Mouse (Mus musculus) ES-E14 (cell line): Measurements from ENCODE around the gene Olfr126. TPM values are rescaled to one million over a fixed set of nuclear protein-coding genes. Genes with fewer than 3 reads are reported as not detected.

Experiments
- DNase-seq: peaks from one replicate; pipeline ENCODE4 v3.0.0-alpha.2; 2013; ENCODE audit warnings: low read depth, low spot score
- H3K27ac ChIP-seq: 2 replicates; pipeline ENCODE4 v1.5.1; 2012; ENCODE audit warnings: low read depth, mild to moderate bottlenecking, low read length, moderate library complexity, mixed read lengths; ENCODE audit not compliant: poor library complexity, insufficient read depth, severe bottlenecking
- H3K36me3 ChIP-seq: 2 replicates; pipeline ENCODE4 v1.6.1; 2012; ENCODE audit warnings: mild to moderate bottlenecking, low read length, moderate library complexity, mixed read lengths; ENCODE audit not compliant: control insufficient read depth, poor library complexity, insufficient read depth, severe bottlenecking
- H3K4me1 ChIP-seq, 2 experiments: fragments of 150-350 bp in 1 of 2; sonication (generic) in 1 of 2; 2 replicates each; pipeline ENCODE4 v1.6.1; 2012; ENCODE audit warnings: low read length in 2 of 2, mild to moderate bottlenecking in 1 of 2, mixed read lengths in 1 of 2; ENCODE audit not compliant: control insufficient read depth in 2 of 2, insufficient read depth in 2 of 2, poor library complexity in 1 of 2
- H3K4me3 ChIP-seq, 2 experiments: fragments of 150-350 bp in 1 of 2; sonication (generic) in 1 of 2; 2 replicates each; pipeline ENCODE4 v1.5.1; 2012; ENCODE audit warnings: low read length in 2 of 2, low read depth in 1 of 2, mild to moderate bottlenecking in 1 of 2, mixed read lengths in 1 of 2; ENCODE audit not compliant: insufficient read depth in 1 of 2, poor library complexity in 1 of 2, severe bottlenecking in 1 of 2
- H3K9ac ChIP-seq: 2 replicates; pipeline ENCODE4 v1.6.1; 2012; ENCODE audit warnings: low read depth, mild to moderate bottlenecking, low read length, mixed read lengths; ENCODE audit not compliant: poor library complexity, insufficient read depth, severe bottlenecking
- H3K9me3 ChIP-seq: fragments of 150-350 bp; sonication (generic); 2 replicates; pipeline ENCODE4 v1.6.1; 2012; ENCODE audit warnings: low read depth, mild to moderate bottlenecking, low read length; ENCODE audit not compliant: control insufficient read depth, insufficient read depth
- CHD2 ChIP-seq: IDR thresholded peaks from 2 replicates; pipeline ENCODE4 v1.6.1; 2014; ENCODE audit warnings: mild to moderate bottlenecking, low read depth, low read length, inconsistent platforms
- HCFC1 ChIP-seq: IDR thresholded peaks from 2 replicates; pipeline ENCODE4 v1.6.1; 2012; ENCODE audit warnings: low read length, inconsistent platforms, borderline replicate concordance; ENCODE audit not compliant: insufficient read depth
- MAFK ChIP-seq: IDR thresholded peaks from 2 replicates; pipeline ENCODE4 v1.6.1; 2014; ENCODE audit warnings: mild to moderate bottlenecking, low read depth, low read length, inconsistent platforms; ENCODE audit not compliant: insufficient read depth
- ZC3H11A ChIP-seq: IDR thresholded peaks from 2 replicates; pipeline ENCODE4 v1.6.1; 2012; ENCODE audit warnings: low read depth, mild to moderate bottlenecking, inconsistent platforms, low read length, borderline replicate concordance
- ZNF384 ChIP-seq: IDR thresholded peaks from 2 replicates; pipeline ENCODE4 v1.6.1; 2012; ENCODE audit warnings: low read depth, low read length, inconsistent platforms
- in situ Hi-C, 2 experiments: fragments of 600-800 bp; cut with MboI; formaldehyde crosslinking; loops; one replicate each; pipeline ENCODE4 v1.15.1; 2025; ENCODE audit warnings: low sequenced_read_pairs in 2 of 2, inconsistent platforms in 1 of 2; ENCODE audit not compliant: unreplicated experiment in 2 of 2
- total RNA-seq: library from RNA; depleted of rRNA; stranded (reverse); fragments of 300-350 nt; gene quantifications from 2 replicates; pipeline ENCODE4 v1.2.3, GENCODE M21; 2012; rRNA removed

Olfr126 gene
- not detected in 2 replicates for total RNA-seq

- Histone ChIP-seq H3K4me3 (no peak within 1 kb of the TSS), H3K9me3 (no peaks in the 10 kb centered on the region), H3K27ac (no peak within 1 kb of the TSS), H3K36me3 (no peaks in the 10 kb centered on the region), H3K4me1 (no peaks in the 10 kb centered on the region), H3K9ac (no peak within 1 kb of the TSS)
- TF ChIP-seq ZNF384 (no peak), MAFK (no peak), CHD2 (no peak), HCFC1 (no peak), ZC3H11A (no peak)
- no peak for DNase-seq
- in situ Hi-C loops = no loop called here
Observed at GRCm38 (mm10) chr17:37847183-37847582, at the start of gene Olfr126. TSS of gene Olfr126 (plus strand) at chr17:37847483.

DNA sequence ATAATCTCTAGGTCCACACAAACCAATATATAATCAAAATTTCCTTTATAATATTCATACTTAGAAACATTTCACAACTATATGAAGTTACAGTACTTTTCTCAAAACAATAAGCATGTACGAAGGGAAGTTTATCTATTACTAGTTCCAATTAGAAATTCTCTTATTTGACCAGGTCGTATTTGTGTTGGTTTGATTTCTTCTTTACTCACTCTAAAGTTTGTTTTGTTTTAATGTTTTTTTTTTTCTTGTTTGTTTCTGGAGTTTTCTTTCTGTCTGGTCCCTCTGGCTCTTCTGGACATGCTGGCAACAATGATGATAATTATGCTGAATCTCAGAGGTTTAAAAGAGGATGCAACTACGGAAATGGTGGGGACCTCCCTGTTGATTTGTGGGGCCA, 47.7 kb upstream of the Olfr126 start, which contains the start of gene Olfr124:
Olfr124 (plus strand) TSS at position 301 of the 400 bp plus-strand sequence.
- Histone ChIP-seq H3K36me3 (no peaks in the 10 kb centered on the region), H3K9ac (no peak within 1 kb of the TSS), H3K27ac (no peak within 1 kb of the TSS), H3K9me3 (no peaks in the 10 kb centered on the region), H3K4me3 (no peak within 1 kb of the TSS), H3K4me1 (no peaks in the 10 kb centered on the region)
- in situ Hi-C loops = no loop called here
- TF ChIP-seq CHD2 = no peak
- no peak for TF ChIP-seq ZNF384
- TF ChIP-seq MAFK = no peak
- TF ChIP-seq ZC3H11A = no peak
- TF ChIP-seq HCFC1 = no peak
- no peak for DNase-seq

DNA sequence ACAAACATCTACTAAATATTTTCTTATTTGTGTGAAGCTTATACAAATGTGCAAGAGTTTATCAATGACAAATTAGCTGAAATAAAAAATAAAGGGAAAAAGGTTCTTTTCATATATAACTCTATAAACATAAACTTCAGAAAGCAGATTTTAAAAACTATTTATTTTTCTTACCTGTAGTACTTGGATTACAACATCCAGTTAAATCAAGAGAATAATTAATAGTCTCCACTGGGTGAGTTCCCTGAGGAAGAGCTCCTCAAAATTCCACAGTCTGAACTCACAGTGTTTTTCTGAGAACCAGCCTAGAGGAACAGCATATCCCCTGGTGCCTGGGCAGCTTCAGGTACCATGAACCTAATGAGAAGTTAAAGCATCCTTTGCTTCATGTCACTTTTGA, 14.6 kb upstream of the Olfr126 start, which contains the start of gene Olfr125:
Olfr125 (plus strand) TSS at position 301 of the 400 bp plus-strand sequence.
- H3K9ac ChIP-seq = no peak within 1 kb of the TSS
- TF ChIP-seq HCFC1 (no peak), MAFK (no peak), CHD2 (no peak), ZC3H11A (no peak), ZNF384 (no peak)
- no peak within 1 kb of the TSS for H3K4me3 ChIP-seq
- DNase-seq = no peak
- H3K27ac ChIP-seq = no peak within 1 kb of the TSS
- H3K9me3 ChIP-seq = no peaks in the 10 kb centered on the region
- no peaks in the 10 kb centered on the region for H3K36me3 ChIP-seq
- in situ Hi-C loops = no loop called here
- H3K4me1 ChIP-seq = no peaks in the 10 kb centered on the region

DNA sequence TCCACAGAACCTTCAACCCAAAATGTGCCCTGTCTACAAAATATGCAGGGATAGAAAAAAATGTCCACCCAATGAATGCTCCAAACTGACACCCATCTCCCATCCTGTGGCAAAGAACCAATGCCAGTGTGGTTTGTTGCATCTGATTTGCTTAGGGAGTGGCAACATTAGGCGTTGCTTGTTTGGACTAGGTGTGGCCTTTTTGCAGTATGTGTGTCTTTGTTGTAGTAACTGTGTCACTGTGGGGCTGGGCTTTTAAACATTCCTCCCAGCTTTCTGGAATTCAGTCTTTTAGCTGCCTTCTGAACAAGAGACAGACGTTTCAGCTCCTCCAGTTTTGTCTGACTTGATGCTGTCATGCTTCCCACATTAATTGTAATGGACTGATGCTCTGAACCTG, 16.6 kb downstream of the Olfr126 start:
- TF ChIP-seq CHD2 (no peak), HCFC1 (no peak)
- DNase-seq = peak; percentile 26
- H3K9ac ChIP-seq = no peak overlapping the region
- no peaks in the 10 kb centered on the region for H3K36me3 ChIP-seq
- in situ Hi-C loops = no loop called here
- H3K4me3 ChIP-seq = no peak overlapping the region
- no peaks in the 10 kb centered on the region for H3K9me3 ChIP-seq
- peaks cover 0 to 2% of the 10 kb centered on the region in 2 experiments; a peak in 2 of 4 replicates for H3K4me1 ChIP-seq
- H3K27ac ChIP-seq = no peak overlapping the region

- Histone ChIP-seq H3K9ac (no peak overlapping the region), H3K9me3 (no peaks in the 10 kb centered on the region), H3K4me1 (no peaks in the 10 kb centered on the region), H3K4me3 (no peak overlapping the region), H3K36me3 (no peaks in the 10 kb centered on the region), H3K27ac (no peak overlapping the region)
- in situ Hi-C loops = no loop called here
- TF ChIP-seq MAFK = no peak
- no peak for TF ChIP-seq ZC3H11A
- TF ChIP-seq ZNF384 = no peak
- no peak for TF ChIP-seq HCFC1
- no peak for TF ChIP-seq CHD2
- peak; percentile 29 for DNase-seq
Observed at GRCm38 (mm10) chr17:37869676-37870205, 22.5 kb downstream of the Olfr126 start.
